Mouse (Mus musculus) liver, embryonic 11.5 days (tissue): Measurements from ENCODE around the gene Fuca2. TPM values are rescaled to one million over a fixed set of nuclear protein-coding genes. Genes with fewer than 3 reads are reported as not detected.

Source experiments
- ATAC-seq: fragments of 200-750 bp; cut with Nextera tagmentation; replicated peaks from 2 replicates; pipeline ENCODE4 v1.8.0; 2017; ENCODE audit warnings: moderate number of reproducible peaks, mild to moderate bottlenecking, moderate TSS enrichment, moderate library complexity; ENCODE audit not compliant: low FRiP score
- DNase-seq: peaks from one replicate; pipeline ENCODE4 v3.0.0-alpha.2; 2017; ENCODE audit warnings: low spot score
- H3K27ac ChIP-seq: fragments of 300-500 bp; sonication (generic); 2 replicates; pipeline ENCODE4 v1.5.1; 2014; ENCODE audit warnings: mild to moderate bottlenecking, low read depth, low read length, control low read depth
- H3K27me3 ChIP-seq: fragments of 300-500 bp; sonication (generic); replicated peaks from 2 replicates; pipeline ENCODE4 v1.6.1; 2014; ENCODE audit warnings: low read length, mixed read lengths; ENCODE audit not compliant: control insufficient read depth, insufficient read depth
- H3K36me3 ChIP-seq: fragments of 300-500 bp; sonication (generic); 2 replicates; pipeline ENCODE4 v1.6.1; 2014; ENCODE audit warnings: mild to moderate bottlenecking, low read length, moderate library complexity, mixed read lengths; ENCODE audit not compliant: control insufficient read depth, insufficient read depth
- H3K4me1 ChIP-seq: fragments of 300-500 bp; sonication (generic); replicated peaks from 2 replicates; pipeline ENCODE4 v1.6.1; 2014; ENCODE audit warnings: low read length, mixed read lengths; ENCODE audit not compliant: control insufficient read depth, insufficient read depth
- H3K4me2 ChIP-seq: fragments of 300-500 bp; sonication (generic); 2 replicates; pipeline ENCODE4 v1.6.1; 2014; ENCODE audit warnings: mild to moderate bottlenecking, control low read depth, moderate library complexity
- H3K4me3 ChIP-seq: fragments of 300-500 bp; sonication (generic); 2 replicates; pipeline ENCODE4 v1.5.1; 2014; ENCODE audit warnings: low read depth, low read length, control low read depth
- H3K9ac ChIP-seq: fragments of 300-500 bp; sonication (generic); 2 replicates; pipeline ENCODE4 v1.6.1; 2014; ENCODE audit warnings: low read depth, low read length, control low read depth
- H3K9me3 ChIP-seq: fragments of 300-500 bp; sonication (generic); 2 replicates; pipeline ENCODE4 v1.6.1; 2016; ENCODE audit warnings: low read length, inconsistent platforms, mixed read lengths; ENCODE audit not compliant: control insufficient read depth
- WGBS: fragments of 180-500 bp; shearing (Covaris S2); extraction: QIAGEN DNeasy Blood & Tissue Kit; methylation state at CpG from one replicate; pipeline ENCODE4 v1.1.7; 2014; 5-methylcytosine and 5-hydroxymethylcytosine counted together
- polyA plus RNA-seq: library from polyadenylated mRNA; unstranded; fragments of >200 nt; fragmentation: Nextera tagmentation; extraction: Ambion mirVana; gene quantifications from 2 replicates; pipeline ENCODE4 v1.2.1, GENCODE M21; 2014

Gene Fuca2
- polyA plus RNA-seq, 1 experiment from 2014 or later, result 85.0 TPM

GRCm38 (mm10) chr10:13541721-13542120 is 42.4 kb downstream of the Fuca2 start:
- WGBS, result 91% methylated on average over 5 of the region's 5 CpGs

GRCm38 (mm10) chr10:13552646-13553497 is 53.5 kb downstream of the Fuca2 start, which contains the start of the genes Adat2 and Pex3:
Gene Adat2, plus strand, starts transcription at chr10:13552894.
Gene Pex3, minus strand, starts transcription at chr10:13553142.
- peak within 1 kb of the TSS; percentile 89 for H3K9ac ChIP-seq

More at GRCm38 (mm10) chr10:13541721-13542120, 42.4 kb downstream of the Fuca2 start:
- ATAC-seq (no peak), DNase-seq (no peak)
- H3K9me3 ChIP-seq, result no peaks in the 10 kb centered on the region
- H3K4me3 ChIP-seq, result no peak overlapping the region
- peaks cover 3% of the 10 kb centered on the region; the same call in 1 of the 2 replicates for H3K36me3 ChIP-seq
- no peak overlapping the region for H3K27ac ChIP-seq
- H3K9ac ChIP-seq, result no peak overlapping the region
- H3K4me1 ChIP-seq, result no peaks in the 10 kb centered on the region
- no peaks in the 10 kb centered on the region for H3K27me3 ChIP-seq
- H3K4me2 ChIP-seq, result no peak overlapping the region

GRCm38 (mm10) chr10:13553498-13553985 is 54.2 kb downstream of the Fuca2 start:
- 23% methylated on average over 10 of the region's 10 CpGs for WGBS
- no peaks in the 10 kb centered on the region for H3K36me3 ChIP-seq
- DNase-seq (no peak), ATAC-seq (peak; percentile 39)
- 0 out of 2 replicates have a peak, but pooled peaks cover 3% of the 10 kb centered on the region for H3K4me1 ChIP-seq
- no peaks in the 10 kb centered on the region for H3K27me3 ChIP-seq
- H3K4me3 ChIP-seq, result peak overlapping the region; percentile 69
- peak overlapping the region; percentile 70 for H3K4me2 ChIP-seq
- peak overlapping the region; percentile 89 for H3K9ac ChIP-seq
- no peak overlapping the region for H3K27ac ChIP-seq
- no peaks in the 10 kb centered on the region for H3K9me3 ChIP-seq

More at GRCm38 (mm10) chr10:13552646-13553497, 53.5 kb downstream of the Fuca2 start, which contains the start of the genes Adat2 and Pex3:
- Histone ChIP-seq H3K4me3 (peak within 1 kb of the TSS; percentile 69), H3K36me3 (no peaks in the 10 kb centered on the region), H3K27me3 (no peaks in the 10 kb centered on the region), H3K4me2 (peak within 1 kb of the TSS; percentile 70), H3K27ac (peak within 1 kb of the TSS; percentile 71; the same call in 1 of the 2 replicates), H3K4me1 (0 out of 2 replicates have a peak, but pooled peaks cover 3% of the 10 kb centered on the region), H3K9me3 (no peaks in the 10 kb centered on the region)
- peak; percentile 97 for ATAC-seq
- WGBS, result 1% methylated on average over 51 of the region's 51 CpGs
- peak; percentile 92 for DNase-seq

- peak overlapping the region; percentile 9; the same call in 1 of the 2 replicates for H3K4me2 ChIP-seq
- ATAC-seq, result no peak
- H3K27ac ChIP-seq, result no peak overlapping the region
- DNase-seq, result no peak
- no peaks in the 10 kb centered on the region for H3K27me3 ChIP-seq
- no peak overlapping the region for H3K9ac ChIP-seq
- WGBS, result 100% methylated on average over 1 of the region's 1 CpGs
- H3K36me3 ChIP-seq, result no peaks in the 10 kb centered on the region
- H3K4me1 ChIP-seq, result 0 out of 2 replicates have a peak, but pooled peaks cover 3% of the 10 kb centered on the region
- H3K9me3 ChIP-seq, result no peaks in the 10 kb centered on the region
- no peak overlapping the region for H3K4me3 ChIP-seq
These were observed 55.0 kb downstream of the Fuca2 start for GRCm38 (mm10) chr10:13554316-13554715.

- WGBS, result 85% methylated on average over 13 of the region's 13 CpGs
- ATAC-seq (no peak), DNase-seq (no peak)
- H3K4me2 ChIP-seq, result no peak overlapping the region
- no peaks in the 10 kb centered on the region for H3K4me1 ChIP-seq
- H3K27me3 ChIP-seq, result no peaks in the 10 kb centered on the region
- H3K36me3 ChIP-seq, result peaks cover 13% of the 10 kb centered on the region
- H3K9me3 ChIP-seq, result no peaks in the 10 kb centered on the region
- no peak overlapping the region for H3K9ac ChIP-seq
- H3K27ac ChIP-seq, result no peak overlapping the region
- no peak overlapping the region for H3K4me3 ChIP-seq
These were observed 60.8 kb downstream of the Fuca2 start for GRCm38 (mm10) chr10:13560014-13560674.

GRCm38 (mm10) chr10:13564364-13565079 is 65.2 kb downstream of the Fuca2 start:
- H3K9me3 ChIP-seq, result no peaks in the 10 kb centered on the region
- DNase-seq (peak; percentile 42), ATAC-seq (0 out of 2 replicates have a peak, but pooled peaks have one; percentile 58)
- no peak overlapping the region for H3K9ac ChIP-seq
- H3K4me1 ChIP-seq, result no peaks in the 10 kb centered on the region
- 29% methylated on average over 24 of the region's 24 CpGs for whole genome bisulfite sequencing
- no peaks in the 10 kb centered on the region for H3K27me3 ChIP-seq
- H3K36me3 ChIP-seq, result peaks cover 13% of the 10 kb centered on the region
- peak overlapping the region; percentile 50 for H3K4me2 ChIP-seq
- H3K27ac ChIP-seq, result no peak overlapping the region
- H3K4me3 ChIP-seq, result no peak overlapping the region

- Histone ChIP-seq H3K27me3 (no peaks in the 10 kb centered on the region), H3K4me3 (no peak overlapping the region), H3K4me1 (no peaks in the 10 kb centered on the region), H3K9me3 (no peaks in the 10 kb centered on the region), H3K36me3 (peaks cover 13% of the 10 kb centered on the region), H3K9ac (no peak overlapping the region), H3K4me2 (peak overlapping the region; percentile 50), H3K27ac (no peak overlapping the region)
- no peak for ATAC-seq
- 60% methylated on average over 8 of the region's 8 CpGs for WGBS
- DNase-seq, result no peak
These were observed 65.7 kb downstream of the Fuca2 start for GRCm38 (mm10) chr10:13565080-13565448.

- WGBS, result 59% methylated on average over 13 of the region's 13 CpGs
- Histone ChIP-seq H3K36me3 (peaks cover 13% of the 10 kb centered on the region), H3K4me2 (no peak overlapping the region), H3K27ac (no peak overlapping the region), H3K4me1 (no peaks in the 10 kb centered on the region), H3K9me3 (no peaks in the 10 kb centered on the region), H3K27me3 (no peaks in the 10 kb centered on the region), H3K4me3 (no peak overlapping the region), H3K9ac (no peak overlapping the region)
- ATAC-seq, result no peak
- no peak for DNase-seq
These were observed 67.1 kb downstream of the Fuca2 start for GRCm38 (mm10) chr10:13566393-13566792.
